Mouse (Mus musculus) ovary, postnatal 10 days (tissue): ENCODE measurements around the gene Lman1l.

Experiments used
- DNase-seq: peaks from one replicate; pipeline ENCODE4 v3.0.0; 2022; ENCODE audit warnings: low spot score

Lman1l gene

GRCm38 (mm10) chr9:57617556-57618169 lies 2.9 kb downstream of the Lman1l start:
- no peak for DNase-seq

- no peak for DNase-seq
Measured at GRCm38 (mm10) chr9:57614786-57615185, 5.8 kb downstream of the Lman1l start.

- DNase-seq: no peak
Measured at GRCm38 (mm10) chr9:57613975-57614374, 6.6 kb downstream of the Lman1l start.

- DNase-seq: no peak
Measured at GRCm38 (mm10) chr9:57612587-57612986, 8.0 kb downstream of the Lman1l start.

GRCm38 (mm10) chr9:57610359-57610826 lies 10.2 kb downstream of the Lman1l start:
- no peak for DNase-seq

GRCm38 (mm10) chr9:57609803-57610202 lies 10.8 kb downstream of the Lman1l start:
- DNase-seq: no peak

GRCm38 (mm10) chr9:57606139-57606851 lies 14.3 kb downstream of the Lman1l start, which contains the start of gene Cplx3:
TSS of gene Cplx3 (minus strand) at chr9:57606281.
- DNase-seq: no peak

- DNase-seq: no peak
Measured at GRCm38 (mm10) chr9:57605503-57605902, 15.1 kb downstream of the Lman1l start.

- no peak for DNase-seq
Measured at GRCm38 (mm10) chr9:57604875-57605274, 15.7 kb downstream of the Lman1l start.

- DNase-seq: no peak
Measured at GRCm38 (mm10) chr9:57602098-57602497, 18.5 kb downstream of the Lman1l start.

GRCm38 (mm10) chr9:57601353-57601706 lies 19.2 kb downstream of the Lman1l start:
- no peak for DNase-seq

GRCm38 (mm10) chr9:57600620-57601352 lies 19.8 kb downstream of the Lman1l start:
- no peak for DNase-seq

- DNase-seq: no peak
Measured at GRCm38 (mm10) chr9:57598851-57599563, 21.6 kb downstream of the Lman1l start.

GRCm38 (mm10) chr9:57597929-57598382 lies 22.6 kb downstream of the Lman1l start:
- no peak for DNase-seq

GRCm38 (mm10) chr9:57597265-57597664 lies 23.3 kb downstream of the Lman1l start:
- no peak for DNase-seq

- no peak for DNase-seq
Measured at GRCm38 (mm10) chr9:57594174-57594509, 26.4 kb downstream of the Lman1l start.

GRCm38 (mm10) chr9:57593454-57594173 lies 27.0 kb downstream of the Lman1l start:
- no peak for DNase-seq

- no peak for DNase-seq
Measured at GRCm38 (mm10) chr9:57590726-57591125, 29.8 kb downstream of the Lman1l start.

- peak; percentile 58 for DNase-seq
Measured at GRCm38 (mm10) chr9:57589224-57590126, 31.1 kb downstream of the Lman1l start, which contains the start of gene Ulk3. TSS of gene Ulk3 (plus strand) at chr9:57589452.

GRCm38 (mm10) chr9:57584991-57585390 lies 35.6 kb downstream of the Lman1l start:
- DNase-seq: no peak
